Mouse (Mus musculus) limb, embryonic 11.5 days (tissue): ENCODE results near the gene Vamp1. TPM values are rescaled to one million over a fixed set of nuclear protein-coding genes. Genes with fewer than 3 reads are reported as not detected.

ENCODE experiments used
- ATAC-seq: fragments of 200-750 bp; cut with Nextera tagmentation; 2 replicates; pipeline ENCODE4 v1.8.0; 2017; ENCODE audit warnings: low read depth; ENCODE audit not compliant: insufficient number of reproducible peaks, low FRiP score, low TSS enrichment
- DNase-seq: peaks from one replicate; pipeline ENCODE4 v3.0.0-alpha.2; 2015; ENCODE audit warnings: low spot score
- H3K27ac ChIP-seq: fragments of 300-500 bp; sonication (generic); replicated peaks from 2 replicates; pipeline ENCODE4 v1.5.1; 2014; ENCODE audit warnings: low read depth, mild to moderate bottlenecking, low read length
- H3K27me3 ChIP-seq: fragments of 300-500 bp; sonication (generic); 2 replicates; pipeline ENCODE4 v1.6.1; 2014; ENCODE audit warnings: mild to moderate bottlenecking, low read length, mixed read lengths; ENCODE audit not compliant: control insufficient read depth, insufficient read depth
- H3K36me3 ChIP-seq: fragments of 300-500 bp; sonication (generic); 2 replicates; pipeline ENCODE4 v1.6.1; 2014; ENCODE audit warnings: mild to moderate bottlenecking, low read length, moderate library complexity, mixed read lengths; ENCODE audit not compliant: control insufficient read depth, insufficient read depth
- H3K4me1 ChIP-seq: fragments of 300-500 bp; sonication (generic); 2 replicates; pipeline ENCODE4 v1.6.1; 2014; ENCODE audit warnings: low read length, mixed read lengths; ENCODE audit not compliant: control insufficient read depth, insufficient read depth
- H3K4me2 ChIP-seq: fragments of 300-500 bp; sonication (generic); 2 replicates; pipeline ENCODE4 v1.6.1; 2014; ENCODE audit warnings: low read depth, mild to moderate bottlenecking, moderate library complexity; ENCODE audit not compliant: severe bottlenecking
- H3K4me3 ChIP-seq: fragments of 300-500 bp; sonication (generic); 2 replicates; pipeline ENCODE4 v1.5.1; 2014; ENCODE audit warnings: low read depth, low read length
- H3K9ac ChIP-seq: fragments of 300-500 bp; sonication (generic); 2 replicates; pipeline ENCODE4 v1.6.1; 2014; ENCODE audit warnings: mild to moderate bottlenecking, low read length
- H3K9me3 ChIP-seq: fragments of 300-500 bp; sonication (generic); 2 replicates; pipeline ENCODE4 v1.6.1; 2016; ENCODE audit warnings: low read length; ENCODE audit not compliant: control insufficient read depth
- WGBS: fragments of 180-500 bp; shearing (Covaris S2); extraction: QIAGEN DNeasy Blood & Tissue Kit; methylation state at CpG from one replicate; pipeline ENCODE4 v1.1.7; 2014; 5-methylcytosine and 5-hydroxymethylcytosine counted together
- polyA plus RNA-seq: library from polyadenylated mRNA; unstranded; fragments of >200 nt; fragmentation: Nextera tagmentation; extraction: Ambion mirVana; gene quantifications from 2 replicates; pipeline ENCODE4 v1.2.1, GENCODE M21; 2014

Vamp1 gene
- polyA plus RNA-seq: 2.3 and 2.6 TPM in 2 replicates

DNA sequence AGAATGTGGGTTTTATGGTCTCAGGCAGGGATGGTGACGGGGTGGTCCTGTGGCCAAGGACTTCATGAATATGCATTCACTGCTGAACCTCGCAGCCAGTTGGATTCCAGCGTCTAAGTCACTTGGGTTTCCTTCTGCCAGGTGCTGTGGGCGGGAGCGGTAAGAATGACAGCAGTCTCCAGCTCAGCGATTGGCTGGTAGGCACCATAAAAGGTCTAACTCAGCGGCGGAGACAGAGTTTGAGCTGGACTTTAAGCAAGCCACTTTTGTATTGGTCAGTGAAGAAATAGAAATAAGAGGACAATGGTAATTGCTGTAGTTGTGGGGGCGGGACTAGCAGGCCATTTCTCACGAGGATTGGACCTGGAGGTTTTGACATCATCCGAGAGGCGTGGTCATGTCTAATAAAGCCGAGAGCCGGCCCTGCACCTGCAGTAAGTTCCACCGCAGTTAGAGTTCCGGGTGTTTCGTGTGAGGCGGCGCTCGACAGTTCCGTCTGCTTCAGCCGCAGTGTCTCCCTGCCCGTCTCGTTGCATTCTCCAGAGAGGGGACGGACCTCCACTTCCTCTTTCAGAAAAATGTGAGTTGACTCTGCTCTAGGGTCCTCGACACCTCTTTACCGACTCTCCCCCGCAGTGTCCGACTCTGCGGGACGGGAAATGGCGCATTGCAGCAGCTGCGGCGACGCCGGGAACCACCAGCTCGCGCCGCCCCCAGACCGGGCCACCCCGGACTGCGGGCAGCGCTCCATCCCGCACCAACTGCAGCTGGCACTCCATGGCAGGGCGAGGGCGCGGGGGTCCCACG, at the start of gene Vamp1:
Gene Vamp1 (plus strand): TSS at position 404 of the 807 bp plus-strand sequence.
- H3K9ac ChIP-seq: peak within 1 kb of the TSS; percentile 82
- H3K27ac ChIP-seq: no peak within 1 kb of the TSS
- peak; percentile 95 for ATAC-seq
- H3K27me3 ChIP-seq: 0 out of 2 replicates have a peak, but pooled peaks cover 3% of the 10 kb centered on the region
- under 1% methylated on average over 48 of the region's 48 CpGs for WGBS
- H3K9me3 ChIP-seq: no peaks in the 10 kb centered on the region
- peak within 1 kb of the TSS; percentile 93 for H3K4me2 ChIP-seq
- peak; percentile 91 for DNase-seq
- H3K36me3 ChIP-seq: no peaks in the 10 kb centered on the region
- no peaks in the 10 kb centered on the region for H3K4me1 ChIP-seq
- H3K4me3 ChIP-seq: peak within 1 kb of the TSS; percentile 75

DNA sequence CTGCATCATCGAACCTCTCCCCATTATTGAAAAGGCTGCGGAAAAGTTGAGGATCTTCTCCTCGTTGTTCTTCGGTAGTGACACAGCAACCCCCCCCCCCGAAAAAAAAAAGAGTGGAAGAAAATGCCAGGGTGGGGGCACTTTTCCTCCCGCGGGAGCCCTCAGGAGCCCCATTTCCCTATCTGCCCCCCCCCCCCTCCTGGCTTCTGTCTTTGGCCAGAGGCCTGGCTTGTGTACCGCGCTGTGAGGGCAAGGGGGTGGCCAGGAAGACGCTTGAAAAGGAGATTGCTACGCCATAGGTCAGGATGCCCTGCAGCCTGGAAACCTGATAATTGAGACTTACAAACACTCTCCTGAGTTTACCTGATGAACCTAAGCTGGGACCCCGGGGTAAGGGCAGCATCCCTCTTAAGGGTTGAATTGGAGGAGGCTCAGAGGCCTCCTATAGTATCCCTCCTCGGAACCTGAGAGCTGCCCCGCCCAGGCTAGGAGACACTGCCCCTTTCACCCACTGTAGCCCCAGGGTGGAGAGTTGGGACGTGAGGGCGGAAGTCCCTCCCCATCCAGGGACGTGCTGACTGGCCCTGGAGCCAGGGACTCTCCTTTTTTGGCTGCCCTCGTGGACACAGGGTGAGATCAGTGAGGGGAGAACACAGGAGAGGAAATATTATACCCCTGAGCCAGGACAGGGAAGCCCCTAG, 49.1 kb upstream of the Vamp1 start, which contains the start of gene Gapdh:
Gene Gapdh (minus strand): TSS at position 417 of the 701 bp plus-strand sequence.
- no peak for ATAC-seq
- Histone ChIP-seq H3K4me1 (peaks cover 24% of the 10 kb centered on the region), H3K9me3 (no peaks in the 10 kb centered on the region), H3K27ac (peak within 1 kb of the TSS; percentile 90), H3K4me2 (peak within 1 kb of the TSS; percentile 96), H3K36me3 (peaks cover 35% of the 10 kb centered on the region), H3K9ac (peak within 1 kb of the TSS; percentile 99), H3K27me3 (no peaks in the 10 kb centered on the region), H3K4me3 (peak within 1 kb of the TSS; percentile 97)
- peak; percentile 73 for DNase-seq
- WGBS: 1% methylated on average over 14 of the region's 18 CpGs

DNA sequence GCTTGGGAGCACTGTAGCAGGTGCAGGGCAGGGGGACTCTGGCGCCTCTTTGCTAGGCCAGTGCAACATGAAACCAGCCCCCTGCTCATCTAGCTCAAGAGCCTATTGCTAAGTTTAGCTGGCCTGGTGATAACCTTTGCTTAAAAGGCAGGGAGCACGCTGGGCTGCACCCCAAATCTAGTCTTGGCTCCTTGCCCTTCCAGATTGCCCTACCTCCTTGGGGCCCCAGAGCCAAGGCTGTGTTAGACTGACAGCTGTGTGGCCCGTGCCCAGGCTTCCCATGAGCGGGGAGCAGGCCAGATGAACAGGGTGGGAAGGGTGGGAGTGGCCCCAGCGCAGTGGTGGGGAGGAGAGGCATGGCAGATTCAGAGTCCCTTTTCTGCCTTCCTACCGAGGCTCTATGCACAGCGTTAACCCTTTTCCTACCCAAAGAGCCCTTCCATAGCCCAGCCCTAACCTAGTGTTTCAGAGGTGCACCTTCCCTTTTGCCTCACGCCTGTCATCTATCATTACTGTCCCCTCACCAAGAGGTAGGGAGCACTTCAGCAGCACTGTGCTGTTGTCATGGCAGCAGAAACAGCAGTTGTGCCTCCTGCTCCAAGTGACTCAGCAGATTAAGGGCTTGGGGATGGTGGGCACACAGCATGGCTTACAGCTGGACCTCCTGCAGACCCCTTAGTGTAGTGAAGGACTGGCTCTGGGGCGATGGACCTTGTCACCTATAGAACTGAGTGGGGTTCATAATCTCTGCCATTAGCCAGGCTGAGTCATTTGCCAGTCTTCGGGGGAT, 48.3 kb upstream of the Vamp1 start:
- H3K27ac ChIP-seq: peak overlapping the region; percentile 66
- no peaks in the 10 kb centered on the region for H3K9me3 ChIP-seq
- H3K4me3 ChIP-seq: peak overlapping the region; percentile 2; the same call in 1 of the 2 replicates
- H3K4me1 ChIP-seq: peaks cover 24% of the 10 kb centered on the region
- no peak overlapping the region; the same call in 1 of the 2 replicates for H3K9ac ChIP-seq
- WGBS: 24% methylated on average over 10 of the region's 10 CpGs
- no peaks in the 10 kb centered on the region for H3K27me3 ChIP-seq
- DNase-seq (peak; percentile 42), ATAC-seq (no peak)
- peak overlapping the region; percentile 96 for H3K4me2 ChIP-seq
- peaks cover 44% of the 10 kb centered on the region for H3K36me3 ChIP-seq

DNA sequence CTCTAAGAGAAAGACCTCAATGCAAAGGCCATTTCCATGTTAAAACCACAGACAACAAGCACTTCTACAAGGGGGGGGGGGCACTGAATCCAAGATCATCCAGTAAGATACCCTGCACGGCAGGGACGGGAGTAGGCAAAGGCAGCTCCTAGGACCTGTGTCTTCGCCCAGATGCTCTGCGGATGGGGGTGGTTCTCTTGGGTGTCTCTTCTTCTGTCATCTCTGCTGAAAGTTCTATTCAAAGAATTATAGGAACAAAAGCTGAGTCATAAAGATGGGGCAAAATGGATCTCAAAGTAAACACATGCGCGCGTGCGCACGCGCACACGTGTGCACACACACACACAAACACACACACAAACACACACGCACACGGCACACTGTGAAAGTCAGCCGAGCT, 47.3 kb upstream of the Vamp1 start:
- Histone ChIP-seq H3K27ac (no peak overlapping the region), H3K9ac (no peak overlapping the region)

DNA sequence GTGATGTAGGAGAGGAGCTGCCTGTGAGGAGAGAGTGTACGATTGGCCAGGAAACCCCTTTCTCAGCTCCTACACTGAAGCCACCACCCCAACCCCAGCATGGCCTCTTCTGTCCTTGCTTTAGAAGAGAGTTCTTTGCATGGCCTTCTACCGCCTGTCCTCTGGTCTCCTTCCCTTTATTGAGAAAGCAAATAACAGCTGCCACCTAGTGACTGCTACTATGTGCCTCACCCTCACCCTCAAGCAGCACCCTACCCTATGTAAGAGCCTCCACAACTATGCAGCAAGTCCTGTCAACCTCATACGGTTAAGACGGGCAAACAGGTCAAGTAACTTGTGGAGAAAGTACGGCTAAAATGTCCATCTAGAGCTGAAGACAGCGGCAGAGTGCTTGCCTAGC, 45.2 kb upstream of the Vamp1 start:
- Histone ChIP-seq H3K4me1 (peaks cover 16% of the 10 kb centered on the region), H3K9ac (no peak overlapping the region), H3K36me3 (peaks cover 59% of the 10 kb centered on the region), H3K27me3 (no peaks in the 10 kb centered on the region), H3K4me2 (no peak overlapping the region; the same call in 1 of the 2 replicates), H3K9me3 (no peaks in the 10 kb centered on the region), H3K4me3 (no peak overlapping the region), H3K27ac (no peak overlapping the region)
- WGBS: 89% methylated on average over 6 of the region's 6 CpGs
- ATAC-seq: no peak
- DNase-seq: no peak

More for the DNA sequence above, 47.3 kb upstream of the Vamp1 start:
- H3K4me3 ChIP-seq: no peak overlapping the region
- DNase-seq (no peak), ATAC-seq (no peak)
- H3K4me1 ChIP-seq: peaks cover 24% of the 10 kb centered on the region
- H3K4me2 ChIP-seq: no peak overlapping the region
- no peaks in the 10 kb centered on the region for H3K27me3 ChIP-seq
- 92% methylated on average over 14 of the region's 14 CpGs for WGBS
- H3K9me3 ChIP-seq: no peaks in the 10 kb centered on the region
- peaks cover 50% of the 10 kb centered on the region for H3K36me3 ChIP-seq

DNA sequence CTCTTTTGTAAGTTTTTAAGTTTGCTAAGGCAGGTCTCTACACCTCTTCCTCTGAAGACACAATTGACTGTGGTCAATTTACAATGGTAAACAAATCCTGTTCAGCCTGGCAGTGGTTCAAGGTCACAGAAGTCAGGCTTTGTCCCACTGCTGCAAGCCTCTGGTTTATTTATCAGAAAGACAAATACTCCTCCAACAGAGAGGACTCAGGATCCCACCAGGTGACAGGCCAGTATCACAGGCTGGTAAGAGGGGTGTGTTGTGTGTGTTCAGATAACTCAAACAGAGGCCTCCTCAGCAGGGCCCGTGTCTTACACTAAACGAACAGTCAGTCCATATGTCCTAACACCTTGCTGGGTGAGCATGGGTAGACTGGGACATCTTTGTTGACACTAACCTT, 42.9 kb upstream of the Vamp1 start:
- ATAC-seq (no peak), DNase-seq (no peak)
- 85% methylated on average over 2 of the region's 2 CpGs for WGBS

DNA sequence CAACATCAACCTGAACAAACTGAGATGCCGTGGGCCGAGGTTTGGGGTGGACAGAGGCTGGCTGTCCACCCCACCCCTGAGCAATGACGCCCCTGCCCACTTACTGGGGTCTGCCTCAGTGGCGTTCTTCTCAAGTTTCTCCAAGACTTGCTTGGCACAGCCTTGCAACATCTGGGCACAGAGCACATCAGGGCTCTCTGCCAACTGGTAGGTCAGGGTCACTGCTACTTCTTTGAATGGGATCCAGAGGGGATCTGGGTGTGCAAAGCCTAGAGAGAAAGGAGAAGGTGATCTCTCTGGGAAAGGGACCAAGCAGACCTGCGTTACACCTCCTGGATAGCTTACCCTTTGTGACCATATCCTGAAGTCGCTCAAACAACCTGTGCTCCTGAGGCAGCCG, 42.1 kb upstream of the Vamp1 start:
- no peak for DNase-seq
- H3K27ac ChIP-seq: no peak overlapping the region
- no peak overlapping the region for H3K9ac ChIP-seq
- no peak overlapping the region for H3K4me2 ChIP-seq
- WGBS: 93% methylated on average over 7 of the region's 7 CpGs
- H3K9me3 ChIP-seq: no peaks in the 10 kb centered on the region
- H3K36me3 ChIP-seq: peaks cover 82% of the 10 kb centered on the region
- no peaks in the 10 kb centered on the region for H3K4me1 ChIP-seq
- no peak overlapping the region for H3K4me3 ChIP-seq
- no peaks in the 10 kb centered on the region for H3K27me3 ChIP-seq
- no peak for ATAC-seq

More for the DNA sequence above, 42.9 kb upstream of the Vamp1 start:
- no peak overlapping the region for H3K9ac ChIP-seq
- no peaks in the 10 kb centered on the region for H3K27me3 ChIP-seq
- peaks cover 3% of the 10 kb centered on the region for H3K4me1 ChIP-seq
- H3K36me3 ChIP-seq: peaks cover 77% of the 10 kb centered on the region
- no peak overlapping the region for H3K27ac ChIP-seq
- no peak overlapping the region for H3K4me2 ChIP-seq
- H3K9me3 ChIP-seq: no peaks in the 10 kb centered on the region
- no peak overlapping the region for H3K4me3 ChIP-seq

DNA sequence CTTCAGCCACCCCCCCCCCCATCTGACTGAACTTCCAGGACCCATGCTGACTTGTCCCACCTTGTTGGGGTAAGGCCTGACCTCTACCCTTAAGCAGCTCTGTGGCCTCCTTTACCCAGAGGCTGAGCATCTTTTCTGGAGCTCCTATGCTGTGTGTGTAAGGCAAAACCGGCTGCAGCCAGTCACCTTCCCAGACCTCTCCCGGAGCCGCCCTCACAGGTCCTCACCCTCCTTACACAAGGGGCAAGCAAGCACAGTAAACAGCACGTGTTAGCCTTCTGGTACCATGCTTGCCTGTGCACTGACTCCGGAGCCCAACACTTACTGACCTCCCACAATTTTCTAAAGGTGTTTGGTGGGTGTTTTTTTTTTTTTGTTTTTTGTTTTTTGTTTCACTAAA, 39.9 kb upstream of the Vamp1 start:
- DNase-seq (no peak), ATAC-seq (no peak)
- Histone ChIP-seq H3K4me1 (no peaks in the 10 kb centered on the region), H3K27me3 (no peaks in the 10 kb centered on the region), H3K4me3 (no peak overlapping the region), H3K9me3 (no peaks in the 10 kb centered on the region), H3K36me3 (peaks cover 81% of the 10 kb centered on the region), H3K9ac (no peak overlapping the region), H3K4me2 (no peak overlapping the region), H3K27ac (no peak overlapping the region)
- 89% methylated on average over 5 of the region's 5 CpGs for WGBS
